Mouse (Mus musculus): ENCODE results near the gene Stard3. TPM values are rescaled to one million over a fixed set of nuclear protein-coding genes. Genes with fewer than 3 reads are reported as not detected.
"Not testable (repeated sequence)": the region's sequence is repeated elsewhere in the genome, so short reads cannot be mapped to it uniquely, and the experiment has no call there.

Stard3 gene
- polyA plus RNA-seq, 1 experiment from 2014 or later, result 44.9 TPM

- WGBS, result 80% methylated on average over 5 of the region's 5 CpGs
- Histone ChIP-seq H3K9me3 (ENCODE audit: control insufficient read depth, low read length) (no peaks in the 10 kb centered on the region), H3K36me3 (ENCODE audit: control insufficient read depth, insufficient read depth, low read length) (peaks cover 10% of the 10 kb centered on the region), H3K9ac (ENCODE audit: low read depth, low read length) (no peak overlapping the region), H3K27ac (ENCODE audit: low read length) (no peak overlapping the region), H3K27me3 (replicated peaks; ENCODE audit: control insufficient read depth, insufficient read depth, low read length) (no peaks in the 10 kb centered on the region), H3K4me3 (ENCODE audit: low read length) (no peak overlapping the region), H3K4me2 (ENCODE audit: low read depth, low read length) (no peak overlapping the region), H3K4me1 (ENCODE audit: control insufficient read depth, insufficient read depth, low read length) (no peaks in the 10 kb centered on the region)
- no peak for ATAC-seq
These were observed 18.6 kb downstream of the Stard3 start for GRCm38 (mm10) chr11:98376756-98377155.

- Histone ChIP-seq H3K4me3 (ENCODE audit: low read length) (no peak overlapping the region), H3K9me3 (ENCODE audit: control insufficient read depth, low read length) (no peaks in the 10 kb centered on the region), H3K4me1 (ENCODE audit: control insufficient read depth, insufficient read depth, low read length) (no peaks in the 10 kb centered on the region), H3K27me3 (replicated peaks; ENCODE audit: control insufficient read depth, insufficient read depth, low read length) (no peaks in the 10 kb centered on the region), H3K4me2 (ENCODE audit: low read depth, low read length) (no peak overlapping the region), H3K27ac (ENCODE audit: low read length) (no peak overlapping the region), H3K9ac (ENCODE audit: low read depth, low read length) (no peak overlapping the region), H3K36me3 (ENCODE audit: control insufficient read depth, insufficient read depth, low read length) (peaks cover 10% of the 10 kb centered on the region)
- 86% methylated on average over 11 of the region's 11 CpGs for WGBS
- ATAC-seq, result no peak
These were observed 19.6 kb downstream of the Stard3 start for GRCm38 (mm10) chr11:98377787-98378186.

GRCm38 (mm10) chr11:98379379-98379778, 21.2 kb downstream of the Stard3 start:
- Histone ChIP-seq H3K4me2 (ENCODE audit: low read depth, low read length) (no peak overlapping the region), H3K9ac (ENCODE audit: low read depth, low read length) (no peak overlapping the region), H3K27me3 (replicated peaks; ENCODE audit: control insufficient read depth, insufficient read depth, low read length) (no peaks in the 10 kb centered on the region), H3K36me3 (ENCODE audit: control insufficient read depth, insufficient read depth, low read length) (peaks cover 10% of the 10 kb centered on the region), H3K27ac (ENCODE audit: low read length) (no peak overlapping the region), H3K4me3 (ENCODE audit: low read length) (no peak overlapping the region), H3K4me1 (ENCODE audit: control insufficient read depth, insufficient read depth, low read length) (no peaks in the 10 kb centered on the region), H3K9me3 (ENCODE audit: control insufficient read depth, low read length) (no peaks in the 10 kb centered on the region)
- no peak for ATAC-seq
- 85% methylated on average over 7 of the region's 7 CpGs for WGBS

GRCm38 (mm10) chr11:98380106-98380505, 21.9 kb downstream of the Stard3 start:
- no peak for ATAC-seq
- Histone ChIP-seq H3K36me3 (ENCODE audit: control insufficient read depth, insufficient read depth, low read length) (peaks cover 10% of the 10 kb centered on the region), H3K27me3 (replicated peaks; ENCODE audit: control insufficient read depth, insufficient read depth, low read length) (0 out of 2 replicates have a peak, but pooled peaks cover 3% of the 10 kb centered on the region), H3K27ac (ENCODE audit: low read length) (no peak overlapping the region), H3K4me2 (ENCODE audit: low read depth, low read length) (no peak overlapping the region), H3K9me3 (ENCODE audit: control insufficient read depth, low read length) (no peaks in the 10 kb centered on the region), H3K4me3 (ENCODE audit: low read length) (no peak overlapping the region), H3K9ac (ENCODE audit: low read depth, low read length) (no peak overlapping the region), H3K4me1 (ENCODE audit: control insufficient read depth, insufficient read depth, low read length) (no peaks in the 10 kb centered on the region)
- WGBS, result 87% methylated on average over 6 of the region's 6 CpGs

- H3K27me3 ChIP-seq (replicated peaks; ENCODE audit: control insufficient read depth, insufficient read depth, low read length), result peaks cover 11% of the 10 kb centered on the region
- no peaks in the 10 kb centered on the region for H3K4me1 ChIP-seq (ENCODE audit: control insufficient read depth, insufficient read depth, low read length)
- H3K9me3 ChIP-seq (ENCODE audit: control insufficient read depth, low read length), result no peaks in the 10 kb centered on the region
- ATAC-seq, result no peak
- H3K9ac ChIP-seq (ENCODE audit: low read depth, low read length), result no peak overlapping the region
- H3K27ac ChIP-seq (ENCODE audit: low read length), result no peak overlapping the region
- H3K36me3 ChIP-seq (ENCODE audit: control insufficient read depth, insufficient read depth, low read length), result peaks cover 8% of the 10 kb centered on the region
- WGBS, result 80% methylated on average over 2 of the region's 2 CpGs
- H3K4me2 ChIP-seq (ENCODE audit: low read depth, low read length), result no peak overlapping the region
- no peak overlapping the region for H3K4me3 ChIP-seq (ENCODE audit: low read length)
These were observed 23.5 kb downstream of the Stard3 start for GRCm38 (mm10) chr11:98381651-98382050.

- WGBS, result 36% methylated on average over 2 of the region's 2 CpGs
- not testable (repeated sequence) for H3K9me3 ChIP-seq (ENCODE audit: control insufficient read depth, low read length); H3K4me2 ChIP-seq (ENCODE audit: low read depth, low read length); H3K4me1 ChIP-seq (ENCODE audit: control insufficient read depth, insufficient read depth, low read length); H3K27ac ChIP-seq (ENCODE audit: low read length); H3K9ac ChIP-seq (ENCODE audit: low read depth, low read length); H3K36me3 ChIP-seq (ENCODE audit: control insufficient read depth, insufficient read depth, low read length); ATAC-seq; H3K4me3 ChIP-seq (ENCODE audit: low read length)
- peaks cover 12% of the 10 kb centered on the region for H3K27me3 ChIP-seq (replicated peaks; ENCODE audit: control insufficient read depth, insufficient read depth, low read length)
These were observed 24.2 kb downstream of the Stard3 start for GRCm38 (mm10) chr11:98382405-98382804.

- no peak for ATAC-seq
- no peak within 1 kb of the TSS for H3K9ac ChIP-seq (ENCODE audit: low read depth, low read length)
- no peak within 1 kb of the TSS for H3K27ac ChIP-seq (ENCODE audit: low read length)
- H3K36me3 ChIP-seq (ENCODE audit: control insufficient read depth, insufficient read depth, low read length), result 0 out of 2 replicates have a peak, but pooled peaks cover 3% of the 10 kb centered on the region
- no peak within 1 kb of the TSS for H3K4me2 ChIP-seq (ENCODE audit: low read depth, low read length)
- peaks cover 17% of the 10 kb centered on the region for H3K27me3 ChIP-seq (replicated peaks; ENCODE audit: control insufficient read depth, insufficient read depth, low read length)
- WGBS, result 57% methylated on average over 14 of the region's 14 CpGs
- H3K4me3 ChIP-seq (ENCODE audit: low read length), result no peak within 1 kb of the TSS
- no peaks in the 10 kb centered on the region for H3K9me3 ChIP-seq (ENCODE audit: control insufficient read depth, low read length)
- H3K4me1 ChIP-seq (ENCODE audit: control insufficient read depth, insufficient read depth, low read length), result no peaks in the 10 kb centered on the region
These were observed 25.3 kb downstream of the Stard3 start, which contains the start of gene Tcap for GRCm38 (mm10) chr11:98383261-98384030. Gene Tcap, plus strand, starts transcription at chr11:98383811.

GRCm38 (mm10) chr11:98384216-98384615, 26.0 kb downstream of the Stard3 start:
- Histone ChIP-seq H3K36me3 (ENCODE audit: control insufficient read depth, insufficient read depth, low read length) (0 out of 2 replicates have a peak, but pooled peaks cover 3% of the 10 kb centered on the region), H3K27me3 (replicated peaks; ENCODE audit: control insufficient read depth, insufficient read depth, low read length) (peaks cover 17% of the 10 kb centered on the region), H3K27ac (ENCODE audit: low read length) (no peak overlapping the region), H3K4me3 (ENCODE audit: low read length) (no peak overlapping the region), H3K4me1 (ENCODE audit: control insufficient read depth, insufficient read depth, low read length) (peaks cover 3% of the 10 kb centered on the region; the same call in 1 of the 2 replicates), H3K4me2 (ENCODE audit: low read depth, low read length) (no peak overlapping the region), H3K9me3 (ENCODE audit: control insufficient read depth, low read length) (no peaks in the 10 kb centered on the region), H3K9ac (ENCODE audit: low read depth, low read length) (no peak overlapping the region)
- WGBS, result 80% methylated on average over 20 of the region's 20 CpGs
- no peak for ATAC-seq

- H3K27me3 ChIP-seq (replicated peaks; ENCODE audit: control insufficient read depth, insufficient read depth, low read length), result peaks cover 17% of the 10 kb centered on the region
- 64% methylated on average over 8 of the region's 8 CpGs for WGBS
- H3K27ac ChIP-seq (ENCODE audit: low read length), result no peak overlapping the region
- no peak for ATAC-seq
- H3K36me3 ChIP-seq (ENCODE audit: control insufficient read depth, insufficient read depth, low read length), result no peaks in the 10 kb centered on the region
- no peaks in the 10 kb centered on the region for H3K9me3 ChIP-seq (ENCODE audit: control insufficient read depth, low read length)
- H3K4me1 ChIP-seq (ENCODE audit: control insufficient read depth, insufficient read depth, low read length), result peaks cover 4% of the 10 kb centered on the region; the same call in 1 of the 2 replicates
- no peak overlapping the region for H3K4me2 ChIP-seq (ENCODE audit: low read depth, low read length)
- no peak overlapping the region for H3K4me3 ChIP-seq (ENCODE audit: low read length)
- H3K9ac ChIP-seq (ENCODE audit: low read depth, low read length), result no peak overlapping the region
These were observed 26.8 kb downstream of the Stard3 start for GRCm38 (mm10) chr11:98384721-98385637.

All from intestine, embryonic 16.5 days (tissue).